Mouse (Mus musculus) limb, embryonic 15.5 days (tissue): ENCODE results near the gene Ebf3. TPM values are rescaled to one million over a fixed set of nuclear protein-coding genes. Genes with fewer than 3 reads are reported as not detected.

Experiments
- ATAC-seq: fragments of 200-750 bp; cut with Nextera tagmentation; 2 replicates; pipeline ENCODE4 v1.8.0; 2017; ENCODE audit warnings: low read depth, moderate TSS enrichment; ENCODE audit not compliant: insufficient number of reproducible peaks, low FRiP score, low TSS enrichment
- H3K27ac ChIP-seq: fragments of 300-500 bp; sonication (generic); 2 replicates; pipeline ENCODE4 v1.5.1; 2015; ENCODE audit warnings: moderate library complexity, mild to moderate bottlenecking, inconsistent platforms
- H3K27me3 ChIP-seq: fragments of 300-500 bp; sonication (generic); 2 replicates; pipeline ENCODE4 v1.6.1; 2015; ENCODE audit warnings: inconsistent platforms
- H3K36me3 ChIP-seq: fragments of 300-500 bp; sonication (generic); 2 replicates; pipeline ENCODE4 v1.6.1; 2015; ENCODE audit warnings: inconsistent platforms
- H3K4me1 ChIP-seq: fragments of 300-500 bp; sonication (generic); 2 replicates; pipeline ENCODE4 v1.6.1; 2015; ENCODE audit warnings: inconsistent platforms
- H3K4me2 ChIP-seq: fragments of 300-500 bp; sonication (generic); 2 replicates; pipeline ENCODE4 v1.6.1; 2015; ENCODE audit warnings: mild to moderate bottlenecking, inconsistent platforms
- H3K4me3 ChIP-seq: fragments of 300-500 bp; sonication (generic); 2 replicates; pipeline ENCODE4 v1.5.1; 2015; ENCODE audit warnings: mild to moderate bottlenecking, inconsistent platforms
- H3K9ac ChIP-seq: fragments of 300-500 bp; sonication (generic); 2 replicates; pipeline ENCODE4 v1.6.1; 2015; ENCODE audit warnings: inconsistent platforms
- H3K9me3 ChIP-seq: fragments of 300-500 bp; sonication (generic); 2 replicates; pipeline ENCODE4 v1.6.1; 2016; ENCODE audit warnings: inconsistent platforms
- WGBS: fragments of 180-500 bp; shearing (Covaris S2); methylation state at CpG from one replicate; pipeline ENCODE4 v1.1.7; 2015; 5-methylcytosine and 5-hydroxymethylcytosine counted together
- polyA plus RNA-seq: library from polyadenylated mRNA; unstranded; fragments of >200 nt; fragmentation: Nextera tagmentation; extraction: Ambion mirVana; gene quantifications from 2 replicates; pipeline ENCODE4 v1.2.1, GENCODE M21; 2015

The Ebf3 gene
- polyA plus RNA-seq, 1 experiment from 2014 or later: 8.1 TPM

DNA sequence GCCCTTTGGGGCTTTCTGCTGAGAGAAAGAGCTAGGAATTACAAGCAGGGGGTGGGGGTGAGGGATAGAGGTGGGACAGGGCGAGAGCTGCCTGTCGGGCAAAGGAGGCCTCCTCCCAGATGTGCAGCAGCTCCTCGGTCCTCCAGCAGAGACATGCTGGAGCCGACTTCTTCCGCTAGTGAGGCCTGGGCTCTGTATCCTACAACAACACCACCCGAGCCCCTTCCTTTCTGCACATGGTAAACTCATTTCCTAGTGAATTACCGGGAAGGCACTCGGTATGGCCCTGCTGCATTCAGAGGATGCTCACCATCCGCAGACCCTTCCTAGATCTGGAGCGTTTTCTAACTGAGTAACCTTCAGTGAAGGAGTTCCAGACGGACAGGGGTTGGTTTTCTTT, 14.1 kb downstream of the Ebf3 start:
- H3K4me2 ChIP-seq: peak overlapping the region; percentile 36
- H3K27me3 ChIP-seq: peaks cover 36% of the 10 kb centered on the region
- no peaks in the 10 kb centered on the region for H3K36me3 ChIP-seq
- peak overlapping the region; percentile 6; the same call in 1 of the 2 replicates for H3K4me3 ChIP-seq
- ATAC-seq: no peak
- no peaks in the 10 kb centered on the region for H3K9me3 ChIP-seq
- H3K9ac ChIP-seq: no peak overlapping the region
- peak overlapping the region; percentile 55; the same call in 1 of the 2 replicates for H3K27ac ChIP-seq
- 21% methylated on average over 11 of the region's 11 CpGs for WGBS
- H3K4me1 ChIP-seq: peaks cover 67% of the 10 kb centered on the region

DNA sequence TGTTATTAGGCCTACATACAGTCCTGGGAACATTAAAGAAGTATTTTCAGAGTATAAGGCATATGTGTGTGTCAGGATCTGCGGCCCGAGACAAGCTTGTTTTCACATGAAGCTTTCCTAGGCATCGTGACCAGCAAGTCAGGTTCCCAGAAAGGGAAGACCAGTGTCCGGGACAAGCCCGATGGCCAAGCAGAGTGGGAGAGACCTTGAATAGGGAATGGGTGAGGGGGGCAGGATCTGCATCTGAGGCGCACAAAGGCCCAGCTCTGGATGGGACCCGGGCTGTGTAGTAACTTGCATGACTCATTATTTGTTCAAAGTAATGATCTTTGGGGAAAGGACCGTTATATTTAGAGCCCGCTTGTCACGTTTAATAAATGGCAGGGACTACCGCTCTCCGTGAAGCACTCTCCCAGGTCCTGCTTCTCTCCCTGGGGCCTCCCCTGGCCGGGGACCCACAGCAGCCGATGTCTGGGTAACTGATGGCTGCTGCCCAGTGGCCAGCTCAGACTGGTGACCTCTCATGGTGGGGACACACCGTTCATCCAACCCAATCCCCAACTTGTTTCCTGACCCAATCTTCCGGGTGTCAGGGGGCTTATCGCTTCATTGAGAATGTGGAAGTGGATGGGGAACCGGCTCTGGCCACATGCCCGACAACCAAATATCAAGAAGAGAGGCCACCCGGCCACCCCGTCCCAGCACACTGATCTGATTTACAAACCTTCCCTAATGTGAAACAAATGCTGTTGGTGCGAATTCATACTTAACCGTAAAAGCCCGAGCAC, 16.5 kb downstream of the Ebf3 start:
- H3K4me2 ChIP-seq: no peak overlapping the region
- peak overlapping the region; percentile 38; the same call in 1 of the 2 replicates for H3K27ac ChIP-seq
- no peaks in the 10 kb centered on the region for H3K9me3 ChIP-seq
- H3K4me3 ChIP-seq: no peak overlapping the region
- H3K36me3 ChIP-seq: no peaks in the 10 kb centered on the region
- peak; percentile 35; the same call in 1 of the 2 replicates for ATAC-seq
- 34% methylated on average over 24 of the region's 24 CpGs for WGBS
- peaks cover 32% of the 10 kb centered on the region for H3K27me3 ChIP-seq
- no peak overlapping the region for H3K9ac ChIP-seq
- peaks cover 50% of the 10 kb centered on the region for H3K4me1 ChIP-seq

DNA sequence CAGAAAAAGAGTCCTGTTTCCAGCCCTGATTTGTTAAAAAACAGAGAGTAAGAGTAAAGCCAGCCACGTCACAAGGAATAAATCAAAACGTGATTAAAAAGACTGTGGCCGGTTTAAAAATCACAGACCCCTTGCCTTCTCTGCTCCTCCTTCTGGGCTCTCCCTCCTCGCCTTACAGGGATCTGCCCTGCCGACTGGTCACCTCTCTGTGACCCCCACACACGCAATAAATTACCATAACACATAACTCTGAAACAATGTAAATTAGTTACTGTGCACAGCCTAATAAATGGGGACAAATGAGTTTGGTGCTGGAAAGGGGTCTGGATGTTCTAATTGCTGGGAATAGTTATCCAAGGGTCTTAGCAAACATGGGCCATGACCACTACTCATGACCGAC, 17.1 kb downstream of the Ebf3 start:
- ATAC-seq: no peak
- Histone ChIP-seq H3K36me3 (no peaks in the 10 kb centered on the region), H3K9ac (no peak overlapping the region), H3K4me2 (no peak overlapping the region), H3K27me3 (peaks cover 32% of the 10 kb centered on the region), H3K27ac (no peak overlapping the region), H3K9me3 (no peaks in the 10 kb centered on the region), H3K4me3 (no peak overlapping the region), H3K4me1 (peaks cover 48% of the 10 kb centered on the region)
- WGBS: 31% methylated on average over 7 of the region's 7 CpGs

DNA sequence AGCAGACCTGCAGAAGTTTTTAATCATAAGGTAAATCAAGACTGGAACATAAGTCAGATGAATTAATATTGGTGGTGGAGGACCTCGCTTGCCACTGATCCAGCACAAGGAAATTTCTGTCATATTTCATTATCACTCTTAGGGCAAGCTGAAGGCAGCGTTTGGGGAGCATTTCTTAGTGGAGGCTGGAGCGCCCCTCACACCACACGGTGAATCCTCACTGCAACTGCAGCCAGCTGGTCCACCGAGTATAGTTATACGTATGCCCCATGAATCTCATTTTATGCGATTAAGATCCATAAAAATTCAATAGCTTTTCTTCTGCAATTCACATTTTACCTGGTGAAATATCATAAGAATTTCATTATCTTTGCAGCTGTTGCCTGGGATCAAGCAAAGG, 18.6 kb downstream of the Ebf3 start:
- no peak overlapping the region for H3K27ac ChIP-seq
- no peak overlapping the region for H3K4me3 ChIP-seq
- H3K27me3 ChIP-seq: peaks cover 23% of the 10 kb centered on the region
- WGBS: 56% methylated on average over 7 of the region's 7 CpGs
- no peaks in the 10 kb centered on the region for H3K36me3 ChIP-seq
- H3K9me3 ChIP-seq: no peaks in the 10 kb centered on the region
- H3K4me2 ChIP-seq: no peak overlapping the region
- H3K9ac ChIP-seq: no peak overlapping the region
- no peak for ATAC-seq
- peaks cover 35% of the 10 kb centered on the region for H3K4me1 ChIP-seq

DNA sequence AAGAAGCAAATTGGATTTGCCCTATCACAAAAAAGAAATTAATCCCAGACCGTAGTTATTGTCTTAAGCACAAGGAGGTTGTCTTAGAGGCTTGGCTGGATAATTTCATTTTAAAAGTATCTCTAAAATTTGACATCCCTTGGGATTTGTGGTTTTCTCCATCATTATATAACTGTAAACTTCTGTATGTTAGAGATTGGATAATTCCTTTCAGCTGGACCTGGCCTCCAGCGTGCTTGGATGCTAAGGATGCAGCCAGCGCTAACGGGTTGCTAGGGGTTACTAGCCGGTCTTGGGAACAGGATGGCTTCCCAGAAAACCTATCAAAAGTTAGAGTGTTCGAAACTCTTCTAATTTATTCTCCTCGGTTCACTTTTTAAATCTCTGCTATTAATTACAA, 19.8 kb downstream of the Ebf3 start:
- 51% methylated on average over 7 of the region's 7 CpGs for WGBS
- H3K4me1 ChIP-seq: peaks cover 24% of the 10 kb centered on the region

DNA sequence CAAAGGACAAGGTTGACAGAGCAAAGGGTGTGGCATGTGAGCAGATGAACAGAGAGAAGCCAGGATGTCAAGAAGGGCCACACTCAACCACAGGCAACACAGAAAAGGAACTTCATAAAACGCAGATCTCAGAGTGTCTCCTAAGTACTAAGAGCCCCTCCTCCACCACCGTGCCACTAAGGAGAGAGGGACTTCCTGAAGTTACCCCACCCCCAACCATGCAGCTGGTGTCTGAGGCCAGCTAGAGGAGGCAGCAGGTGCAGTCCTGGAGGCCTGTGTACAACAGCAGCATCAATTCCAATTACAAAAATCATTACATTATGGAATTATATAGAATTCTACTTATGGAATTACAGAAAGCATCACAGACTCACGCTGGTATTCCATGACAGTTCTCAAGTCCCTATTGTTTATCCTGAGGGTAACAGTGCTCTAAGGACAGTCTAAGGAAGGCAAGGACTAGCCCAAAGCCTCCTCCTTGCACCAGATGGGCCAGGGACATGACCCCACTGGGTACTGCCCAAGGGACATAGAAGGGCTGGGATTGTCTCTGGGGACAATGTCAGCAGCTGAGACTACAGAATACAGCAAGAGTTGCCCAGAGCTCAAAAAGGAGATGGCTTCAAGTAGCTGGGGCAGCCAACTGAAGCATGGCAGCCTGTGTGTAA, 24.8 kb downstream of the Ebf3 start:
- Histone ChIP-seq H3K4me3 (no peak overlapping the region), H3K9ac (no peak overlapping the region), H3K36me3 (peaks cover 6% of the 10 kb centered on the region; the same call in 1 of the 2 replicates), H3K27ac (no peak overlapping the region), H3K9me3 (no peaks in the 10 kb centered on the region), H3K4me2 (no peak overlapping the region), H3K27me3 (no peaks in the 10 kb centered on the region), H3K4me1 (0 out of 2 replicates have a peak, but pooled peaks cover 6% of the 10 kb centered on the region)
- 46% methylated on average over 3 of the region's 3 CpGs for WGBS
- ATAC-seq: no peak

More for the DNA sequence above, 19.8 kb downstream of the Ebf3 start:
- Histone ChIP-seq H3K9ac (no peak overlapping the region), H3K4me2 (no peak overlapping the region), H3K4me3 (no peak overlapping the region), H3K36me3 (no peaks in the 10 kb centered on the region), H3K9me3 (no peaks in the 10 kb centered on the region), H3K27me3 (peaks cover 14% of the 10 kb centered on the region), H3K27ac (no peak overlapping the region)
- no peak for ATAC-seq

GRCm38 (mm10) chr7:137278171-137278570, 36.1 kb downstream of the Ebf3 start:
- no peak for ATAC-seq
- 74% methylated on average over 7 of the region's 7 CpGs for WGBS
- no peaks in the 10 kb centered on the region for H3K27me3 ChIP-seq

DNA sequence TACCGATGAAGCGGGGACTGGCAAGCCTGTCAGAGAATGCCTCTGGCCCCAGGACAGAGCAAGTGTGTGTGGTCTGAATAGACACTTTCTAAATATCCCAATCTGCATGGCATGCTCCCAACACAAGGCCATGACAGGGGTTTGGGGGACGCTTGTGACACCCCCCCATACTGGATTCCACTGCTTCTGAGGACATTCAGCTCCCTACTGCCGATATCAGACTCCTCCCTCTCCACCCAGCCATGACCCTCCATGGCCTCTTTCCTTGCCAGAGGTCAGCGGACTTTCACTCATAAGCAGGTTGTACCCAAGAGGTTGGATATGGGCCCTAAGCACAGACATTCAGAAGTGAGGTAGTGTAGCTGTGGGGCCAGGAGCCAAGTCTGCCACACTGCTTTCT, 36.5 kb downstream of the Ebf3 start:
- 82% methylated on average over 5 of the region's 5 CpGs for WGBS
- no peaks in the 10 kb centered on the region for H3K27me3 ChIP-seq
- H3K36me3 ChIP-seq: 0 out of 2 replicates have a peak, but pooled peaks cover 1% of the 10 kb centered on the region
- peaks cover 8% of the 10 kb centered on the region for H3K4me1 ChIP-seq
- H3K4me3 ChIP-seq: no peak overlapping the region
- no peak for ATAC-seq
- no peak overlapping the region for H3K9ac ChIP-seq
- H3K27ac ChIP-seq: no peak overlapping the region
- no peaks in the 10 kb centered on the region for H3K9me3 ChIP-seq
- no peak overlapping the region for H3K4me2 ChIP-seq

More at GRCm38 (mm10) chr7:137278171-137278570, 36.1 kb downstream of the Ebf3 start:
- Histone ChIP-seq H3K9me3 (no peaks in the 10 kb centered on the region), H3K9ac (no peak overlapping the region), H3K27ac (no peak overlapping the region), H3K4me3 (no peak overlapping the region), H3K4me1 (peaks cover 8% of the 10 kb centered on the region), H3K4me2 (no peak overlapping the region), H3K36me3 (0 out of 2 replicates have a peak, but pooled peaks cover 2% of the 10 kb centered on the region)

DNA sequence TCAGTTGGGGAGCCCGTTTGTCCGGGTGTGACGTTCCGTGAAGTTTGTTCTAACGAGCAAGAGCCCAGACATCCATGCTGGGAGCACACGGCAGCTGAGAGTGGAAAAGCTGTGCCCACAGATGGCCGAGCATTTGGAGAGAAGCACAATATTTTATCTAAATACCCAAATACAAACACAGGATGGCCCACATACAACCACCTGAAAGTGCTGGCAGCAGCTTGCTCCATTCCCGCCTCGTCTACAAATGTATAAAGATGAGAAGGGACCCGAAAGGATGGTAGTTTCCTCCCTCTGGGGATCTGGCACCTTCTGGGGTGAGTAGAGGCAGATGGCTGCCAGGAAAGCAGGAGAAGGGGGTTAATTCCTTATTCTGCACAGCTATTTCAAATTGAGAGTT, 42.0 kb downstream of the Ebf3 start:
- no peak for ATAC-seq
- Histone ChIP-seq H3K4me3 (no peak overlapping the region), H3K4me2 (no peak overlapping the region), H3K36me3 (no peaks in the 10 kb centered on the region), H3K9me3 (no peaks in the 10 kb centered on the region), H3K4me1 (peaks cover 36% of the 10 kb centered on the region), H3K27me3 (no peaks in the 10 kb centered on the region), H3K9ac (no peak overlapping the region), H3K27ac (no peak overlapping the region)
- 58% methylated on average over 10 of the region's 10 CpGs for WGBS

DNA sequence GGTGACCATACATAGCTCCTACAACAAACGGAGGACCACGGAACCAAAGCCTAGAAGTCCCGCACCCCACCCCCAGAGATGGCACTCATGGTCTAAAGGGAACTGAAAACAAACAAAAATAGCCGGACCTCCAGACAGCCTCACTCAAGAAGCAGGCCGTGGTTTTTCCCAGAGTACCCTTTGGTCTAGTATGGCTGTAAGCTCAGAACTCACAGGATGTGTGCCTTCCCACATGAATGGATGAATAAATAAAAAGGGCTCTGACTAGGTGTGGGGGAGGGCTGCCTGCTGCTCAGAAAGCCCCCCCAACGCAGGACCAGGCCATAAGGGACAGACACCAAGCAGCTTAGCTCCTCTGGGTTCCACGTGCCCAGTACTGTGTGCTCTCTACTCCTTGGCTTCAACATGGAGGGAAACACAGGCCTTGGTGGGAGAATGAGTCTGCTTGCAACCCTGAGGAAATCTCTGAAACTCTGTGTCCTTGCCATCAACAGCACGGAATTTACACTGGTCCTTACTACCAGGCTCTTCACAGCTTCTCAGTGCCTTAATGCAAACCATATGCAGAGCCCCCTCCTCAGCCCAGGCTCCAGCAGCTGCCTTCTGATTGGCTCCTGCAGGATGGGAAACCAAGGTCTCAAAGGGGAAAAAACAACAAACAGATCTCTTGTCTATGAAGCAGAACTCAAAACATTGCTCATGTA, 45.6 kb downstream of the Ebf3 start:
- 46% methylated on average over 8 of the region's 8 CpGs for WGBS
- Histone ChIP-seq H3K4me1 (peaks cover 54% of the 10 kb centered on the region), H3K4me3 (no peak overlapping the region), H3K4me2 (no peak overlapping the region), H3K36me3 (no peaks in the 10 kb centered on the region), H3K27me3 (no peaks in the 10 kb centered on the region), H3K27ac (no peak overlapping the region; the same call in 1 of the 2 replicates), H3K9me3 (no peaks in the 10 kb centered on the region), H3K9ac (no peak overlapping the region)
- ATAC-seq: no peak

DNA sequence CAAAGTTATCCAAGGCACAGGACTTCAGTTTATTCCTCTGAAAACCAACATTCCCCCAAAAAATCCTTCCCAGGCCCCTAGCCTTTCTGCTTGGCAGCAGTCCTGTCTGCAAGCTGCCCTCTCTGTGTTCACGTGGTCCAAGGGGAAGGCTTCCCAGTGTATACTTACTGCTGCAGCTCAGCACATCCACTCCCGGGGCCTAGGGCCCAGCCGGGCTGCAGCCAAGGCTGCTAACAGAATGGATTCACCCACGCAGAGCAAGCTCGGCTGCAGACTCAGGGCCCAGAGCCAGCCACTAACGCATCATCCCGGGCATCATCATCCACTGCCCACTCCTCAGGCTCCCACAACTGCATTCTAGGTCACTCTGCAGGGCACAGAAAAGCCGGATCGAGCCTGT, 46.8 kb downstream of the Ebf3 start:
- Histone ChIP-seq H3K4me3 (no peak overlapping the region), H3K9me3 (no peaks in the 10 kb centered on the region), H3K4me2 (no peak overlapping the region), H3K9ac (no peak overlapping the region), H3K4me1 (peaks cover 54% of the 10 kb centered on the region), H3K36me3 (no peaks in the 10 kb centered on the region), H3K27me3 (no peaks in the 10 kb centered on the region), H3K27ac (peak overlapping the region; percentile 62)
- WGBS: 52% methylated on average over 9 of the region's 9 CpGs
- ATAC-seq: peak; percentile 76

DNA sequence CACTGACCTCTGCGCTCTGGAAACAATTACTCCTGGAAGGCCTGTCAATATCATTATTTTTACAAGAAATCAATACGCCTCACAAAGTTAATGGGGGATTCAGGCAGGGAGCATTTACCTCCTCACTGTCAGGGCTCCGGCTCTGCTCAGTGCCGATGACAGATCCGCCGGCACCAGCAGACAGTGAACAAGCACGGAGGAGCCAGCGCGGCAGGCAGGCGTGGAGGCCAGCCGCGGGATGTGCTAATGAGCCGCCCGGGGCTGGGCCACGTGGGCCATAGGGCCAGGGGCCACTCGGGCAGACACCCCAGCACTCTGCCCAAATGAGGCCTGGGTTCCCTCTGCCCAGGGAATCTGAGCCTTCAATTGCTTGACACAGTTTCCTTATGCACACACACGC, 47.7 kb downstream of the Ebf3 start:
- H3K9ac ChIP-seq: no peak overlapping the region

More for the DNA sequence above, 47.7 kb downstream of the Ebf3 start:
- Histone ChIP-seq H3K9me3 (no peaks in the 10 kb centered on the region), H3K4me3 (no peak overlapping the region), H3K27ac (peak overlapping the region; percentile 24), H3K27me3 (no peaks in the 10 kb centered on the region), H3K36me3 (no peaks in the 10 kb centered on the region), H3K4me1 (peaks cover 54% of the 10 kb centered on the region), H3K4me2 (peak overlapping the region; percentile 25)
- no peak for ATAC-seq
- WGBS: 22% methylated on average over 17 of the region's 17 CpGs
